Mouse (Mus musculus) left cerebral cortex, postnatal 36 days (tissue): ENCODE results near the gene Gm614. TPM values are rescaled to one million over a fixed set of nuclear protein-coding genes. Genes with fewer than 3 reads are reported as not detected.

ENCODE experiments used
- DNase-seq, 2 experiments: peaks; one replicate each; pipeline ENCODE4 v3.0.0; 2021 to 2022; ENCODE audit warnings: low spot score in 2 of 2, mixed read lengths in 1 of 2
- intact Hi-C: fragments of 180-260 bp; cut with DNase I; formaldehyde crosslinking; loops from one replicate; pipeline ENCODE4 v1.15.1; 2025
- total RNA-seq, 2 experiments: library from RNA; stranded (reverse); gene quantifications; 2 replicates each; pipeline ENCODE4 v1.2.3; 2021

Gene Gm614
- total RNA-seq: not detected

DNA sequence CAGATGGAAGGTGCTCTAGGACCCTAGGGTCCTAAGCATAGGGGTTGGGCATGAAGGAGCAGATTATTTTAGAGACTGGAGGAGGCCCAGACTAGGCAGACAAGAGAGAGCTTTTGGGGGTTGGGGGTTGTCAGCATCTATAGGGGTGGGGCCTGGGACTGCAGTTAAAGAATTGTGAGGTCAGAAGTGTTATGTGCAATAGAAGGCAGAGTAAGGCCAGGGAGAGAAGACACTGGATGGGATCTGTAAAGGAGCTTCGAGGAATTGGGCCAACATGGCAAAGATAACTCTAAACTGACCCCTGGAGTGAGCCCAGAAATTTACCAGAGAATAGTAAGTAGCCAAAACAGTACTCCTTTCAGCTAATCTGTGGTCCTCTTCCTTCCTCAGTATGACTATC is at the start of gene Gm614:
TSS of gene Gm614 (minus strand) at position 101 of the 400 bp plus-strand sequence.
- no peak for DNase-seq
- intact Hi-C loops: no loop called here

DNA sequence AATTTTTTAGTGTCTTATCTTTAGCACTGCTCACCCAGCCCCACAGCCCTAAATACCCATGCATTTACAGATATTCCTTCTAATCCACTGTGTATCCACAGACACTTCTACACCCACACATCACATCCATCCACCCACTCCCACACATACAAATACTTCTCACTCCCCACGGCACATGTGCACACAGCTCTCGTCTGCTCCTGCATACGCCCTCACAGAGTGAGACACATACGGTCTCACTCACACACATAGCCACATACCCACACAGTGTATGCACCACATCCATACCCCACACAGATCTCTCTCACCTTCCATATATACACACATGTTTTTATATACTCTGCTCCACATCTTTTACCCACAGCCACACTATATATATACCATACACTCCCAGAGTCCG is 45.5 kb upstream of the Gm614 start:
- DNase-seq: peak; percentile 39 to 53
- intact Hi-C loops: no loop called here

- no peak for DNase-seq
- intact Hi-C loops: no loop called here
Observed at GRCm38 (mm10) chrX:101304646-101305045, 40.9 kb upstream of the Gm614 start.

GRCm38 (mm10) chrX:101301654-101302053 is 37.9 kb upstream of the Gm614 start:
- intact Hi-C loops: no loop called here
- DNase-seq: peak in 1 of 2 experiments; percentile 18

- DNase-seq: no peak
- intact Hi-C loops: no loop called here
Observed at GRCm38 (mm10) chrX:101300427-101301030, 36.7 kb upstream of the Gm614 start.

- DNase-seq: no peak
- intact Hi-C loops: no loop called here
Observed at GRCm38 (mm10) chrX:101299473-101300426, 36.0 kb upstream of the Gm614 start.

- peak in 1 of 2 experiments; percentile 46 for DNase-seq
Observed at GRCm38 (mm10) chrX:101299055-101299454, 35.3 kb upstream of the Gm614 start, which contains the start of gene Nlgn3. Gene Nlgn3, plus strand, starts transcription at chrX:101299168.

GRCm38 (mm10) chrX:101290111-101290510 is 26.3 kb upstream of the Gm614 start:
- no peak for DNase-seq
- intact Hi-C loops: no loop called here

More at GRCm38 (mm10) chrX:101299055-101299454, 35.3 kb upstream of the Gm614 start, which contains the start of gene Nlgn3:
- intact Hi-C loops: no loop called here

GRCm38 (mm10) chrX:101289037-101289436 is 25.2 kb upstream of the Gm614 start:
- intact Hi-C loops: no loop called here

DNA sequence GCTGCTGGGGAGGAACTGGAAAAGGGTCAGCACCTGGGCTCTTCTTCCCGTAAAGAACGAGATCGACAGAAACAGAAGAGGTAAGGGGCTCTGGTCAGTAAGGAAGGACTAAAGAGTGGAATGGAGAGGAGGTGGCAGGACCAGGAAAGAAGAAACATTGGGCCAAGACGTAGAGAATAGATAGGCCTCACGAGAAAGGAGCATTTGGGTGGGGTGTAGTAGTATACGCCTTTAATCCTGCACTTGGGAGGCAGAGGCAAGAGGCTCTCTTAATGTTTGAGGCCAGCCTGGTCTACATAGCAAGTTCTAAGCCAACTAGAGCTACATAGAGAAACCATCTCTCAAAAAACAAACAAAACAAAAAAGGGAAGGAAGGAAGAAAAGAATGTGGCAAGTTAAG is 24.6 kb upstream of the Gm614 start:
- no peak for DNase-seq
- intact Hi-C loops: no loop called here

More at GRCm38 (mm10) chrX:101289037-101289436, 25.2 kb upstream of the Gm614 start:
- no peak for DNase-seq

DNA sequence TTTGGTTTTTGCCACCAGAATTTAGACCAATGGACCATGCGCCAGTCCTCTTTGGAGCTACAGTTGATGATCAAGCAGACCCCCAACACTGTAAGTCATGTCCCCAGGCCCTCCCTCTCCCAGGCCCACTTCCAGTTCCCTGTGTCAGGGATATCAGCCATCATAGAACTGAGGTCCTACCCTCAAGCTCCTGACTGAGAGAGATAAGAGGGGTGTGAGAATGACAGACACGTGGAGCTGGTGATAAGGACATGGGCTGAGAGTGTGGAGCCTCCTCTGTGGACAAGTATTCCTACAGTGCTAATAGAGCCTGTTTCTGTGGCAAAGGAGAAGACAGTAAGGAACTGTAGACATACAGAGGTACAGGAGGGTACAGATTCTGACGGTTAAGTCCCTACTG is 23.8 kb upstream of the Gm614 start:
- intact Hi-C loops: no loop called here
- DNase-seq: no peak

DNA sequence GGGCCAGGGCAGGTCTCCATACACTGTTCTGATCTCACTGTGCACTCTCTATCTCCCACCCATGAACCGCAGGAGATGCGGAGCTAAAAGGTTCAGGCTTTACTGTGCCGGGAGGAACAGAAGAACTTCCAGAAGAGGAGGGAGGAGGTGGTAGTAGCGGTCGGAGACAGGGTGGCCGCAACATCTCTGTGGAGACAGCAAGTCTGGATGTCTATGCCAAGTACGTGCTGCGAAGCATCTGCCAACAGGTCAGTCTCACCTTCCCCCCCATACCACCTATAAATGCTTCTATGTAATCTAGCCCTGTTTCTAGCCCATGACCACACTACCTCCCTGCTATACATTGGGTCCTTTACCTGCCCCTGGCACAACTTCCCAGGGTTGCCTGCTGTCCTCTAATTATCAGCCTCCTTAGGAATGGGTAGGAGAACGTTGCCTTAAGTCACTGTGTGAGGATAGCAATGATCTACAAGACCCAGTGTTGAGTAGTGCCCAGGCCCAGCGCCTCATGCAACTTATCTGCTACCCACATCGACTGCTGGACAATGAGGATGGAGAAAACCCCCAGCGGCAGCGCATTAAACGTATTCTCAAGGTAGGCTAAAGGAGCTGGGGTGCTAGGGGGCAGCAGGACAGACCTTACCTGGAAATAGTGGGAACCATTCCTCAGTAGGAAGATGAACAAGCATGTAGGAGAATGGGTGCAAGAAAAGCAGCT is 22.3 kb upstream of the Gm614 start:
- DNase-seq: no peak
- intact Hi-C loops: loop anchor here (2.0 kb wide), 1 partner anchor 153 kb away; no protein-coding TSS in a partner anchor

DNA sequence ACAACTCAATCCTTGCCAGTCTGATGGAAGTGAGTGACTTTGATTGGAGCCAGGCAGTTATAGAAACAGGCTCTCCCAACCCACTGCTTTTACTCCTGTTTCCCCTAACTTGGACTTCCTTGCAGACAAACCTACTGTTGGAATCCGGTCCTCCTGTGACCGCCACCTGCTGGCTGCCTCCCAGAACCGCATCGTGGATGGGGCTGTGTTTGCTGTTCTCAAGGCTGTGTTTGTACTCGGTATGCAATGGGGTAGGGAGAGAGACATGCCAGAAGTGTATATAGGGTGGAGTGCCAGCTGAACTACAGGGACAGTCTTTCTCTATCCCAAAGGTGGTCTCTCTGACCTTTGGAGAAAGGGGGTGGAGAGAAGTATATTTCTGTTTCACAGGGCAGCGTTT is 21.7 kb upstream of the Gm614 start:
- intact Hi-C loops: loop anchor here (2.0 kb wide), 1 partner anchor 153 kb away; no protein-coding TSS in a partner anchor

GRCm38 (mm10) chrX:101282813-101283212 is 19.0 kb upstream of the Gm614 start:
- DNase-seq: no peak
- intact Hi-C loops: no loop called here

More for the DNA sequence above, 21.7 kb upstream of the Gm614 start:
- DNase-seq: peak; percentile 32 to 36

DNA sequence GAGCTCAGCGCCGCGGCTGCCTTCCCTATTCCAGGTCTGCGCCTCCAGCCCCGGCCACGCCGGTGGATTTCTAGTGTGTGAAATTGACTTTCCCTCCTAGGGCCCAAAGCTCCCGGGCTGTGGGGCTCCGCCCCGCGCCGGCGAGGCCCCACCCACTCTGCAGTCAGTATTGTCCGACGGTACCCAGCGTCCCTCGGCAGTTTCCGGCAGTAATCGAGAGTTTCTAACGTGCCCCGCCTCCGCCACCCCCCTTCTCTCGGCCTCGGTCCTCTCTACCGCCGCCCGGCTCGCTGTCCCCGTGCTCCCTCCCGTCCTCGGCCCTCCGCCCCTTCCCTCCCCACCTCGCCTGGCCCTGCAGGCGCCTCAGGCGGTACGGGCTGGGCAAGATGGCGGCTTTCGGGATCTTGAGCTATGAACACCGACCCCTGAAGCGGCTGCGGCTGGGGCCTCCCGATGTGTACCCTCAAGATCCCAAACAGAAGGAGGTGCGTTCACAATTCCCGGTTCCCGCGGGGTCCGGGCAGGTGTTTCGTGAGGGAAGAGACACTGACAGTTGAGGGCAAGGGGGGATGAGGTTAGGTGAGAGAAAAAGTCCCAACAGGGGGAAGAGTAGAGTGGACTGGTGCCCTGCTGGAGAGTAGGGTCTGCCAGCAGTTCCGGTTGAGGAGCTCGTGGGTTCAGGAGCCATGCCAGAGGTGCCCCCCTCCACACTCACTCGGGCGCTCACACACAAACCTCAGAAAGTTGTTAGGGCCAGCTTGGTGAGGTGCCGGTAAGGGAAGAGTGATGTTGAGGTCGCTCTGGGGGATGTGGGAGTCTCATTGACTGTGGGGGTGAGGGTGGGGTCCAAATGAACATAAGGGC is 10.3 kb upstream of the Gm614 start, which contains the start of gene Med12:
TSS of gene Med12 (plus strand) at position 156 of the 864 bp plus-strand sequence.
- DNase-seq: peak; percentile 76 to 78
- intact Hi-C loops: loop anchor here (2.0 kb wide), 1 partner anchor 19 kb away; the partner anchor contains the start of gene Foxo4

- intact Hi-C loops: loop anchor here (2.0 kb wide), 1 partner anchor 19 kb away; the partner anchor contains the start of gene Foxo4
- DNase-seq: no peak
Observed at GRCm38 (mm10) chrX:101273410-101273809, 9.6 kb upstream of the Gm614 start.

DNA sequence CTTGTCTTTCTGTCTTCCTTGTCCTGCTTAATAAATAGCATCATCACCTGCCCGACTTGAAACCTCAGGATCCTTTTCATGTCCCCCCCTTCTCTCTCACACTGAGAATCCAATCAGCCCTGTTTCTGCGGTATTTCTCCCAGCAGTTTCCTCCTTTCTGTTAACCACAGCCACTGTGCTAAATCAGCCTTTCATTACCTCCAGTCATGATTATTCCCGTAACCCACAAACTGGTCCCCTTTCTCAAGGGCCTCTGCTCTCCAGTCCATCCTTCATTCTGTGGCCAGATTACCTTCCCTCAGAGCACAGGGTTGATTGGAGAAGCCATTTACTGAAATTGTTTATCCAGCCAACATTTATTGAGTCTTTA is 4.9 kb upstream of the Gm614 start, which contains the start of gene Gm20489:
TSS of gene Gm20489 (minus strand) at position 269 of the 370 bp plus-strand sequence.
- DNase-seq: no peak
- intact Hi-C loops: no loop called here

DNA sequence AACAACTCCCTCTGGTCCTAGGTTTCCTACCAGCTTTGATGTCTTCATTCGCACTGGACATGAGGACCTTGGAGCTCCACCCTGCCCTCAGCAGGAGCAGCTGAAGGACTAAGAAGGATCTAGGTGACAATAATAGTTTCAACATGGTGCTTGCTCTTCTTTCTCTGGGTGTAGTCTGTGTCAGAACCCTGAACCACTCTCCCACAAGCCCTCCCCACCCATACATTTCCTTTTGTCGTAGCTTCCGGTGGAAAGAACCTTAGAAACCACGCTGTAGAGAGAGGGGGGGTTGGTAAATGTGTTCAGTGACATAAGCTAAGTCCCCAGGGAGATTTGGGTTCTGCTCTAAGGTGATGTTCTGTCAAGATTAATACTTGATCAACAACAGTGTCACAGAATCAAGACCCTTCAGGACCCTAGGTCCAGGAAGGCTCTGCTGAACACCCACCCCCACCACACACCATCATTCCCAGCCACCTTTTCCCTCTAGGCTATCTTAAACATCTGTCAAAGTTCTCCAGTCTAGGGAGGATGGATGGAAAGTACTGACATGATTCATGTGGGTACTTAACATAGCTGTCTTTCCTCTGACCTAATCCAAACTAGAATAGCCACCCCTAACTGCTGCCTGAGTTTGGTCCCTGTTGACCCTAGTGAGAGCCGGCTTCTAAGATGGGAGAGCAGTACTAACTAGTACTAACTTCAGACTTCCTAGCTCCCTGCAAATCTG is 4.4 kb upstream of the Gm614 start, which contains the start of gene Il2rg:
TSS of gene Il2rg (minus strand) at position 231 of the 730 bp plus-strand sequence.
- DNase-seq: no peak
- intact Hi-C loops: no loop called here
